Mouse (Mus musculus): ENCODE results near the gene Otulin. TPM values are rescaled to one million over a fixed set of nuclear protein-coding genes. Genes with fewer than 3 reads are reported as not detected.

The Otulin gene
- total and polyA plus RNA-seq, 2 experiments from 2014 or later: 15.9 to 25.4 TPM

DNA sequence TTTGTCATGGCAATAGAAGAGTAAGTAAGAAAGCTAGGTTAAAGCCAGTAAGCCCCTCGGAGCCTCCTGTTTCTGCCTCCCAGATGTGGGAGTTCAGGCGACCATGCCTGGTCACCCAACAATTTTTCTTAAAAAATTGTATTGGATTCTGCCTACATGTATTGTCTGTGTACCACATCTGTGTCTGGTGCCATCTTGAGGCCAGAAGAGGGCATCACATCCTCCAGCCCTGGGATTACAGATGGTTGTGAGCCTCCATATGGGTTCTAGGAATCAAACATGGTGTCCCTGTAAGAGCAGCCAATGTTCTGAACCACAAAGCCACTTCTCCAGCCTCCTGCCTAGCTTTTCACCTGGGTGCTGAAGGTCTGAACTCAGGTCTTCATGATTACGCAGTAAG is 12.4 kb upstream of the Otulin start:
- Histone ChIP-seq H3K4me2 (ENCODE audit: low read depth, low read length) (no peak overlapping the region), H3K36me3 (ENCODE audit: insufficient read depth, low read length) (no peaks in the 10 kb centered on the region), H3K27me3 (ENCODE audit: insufficient read depth, low read length) (no peaks in the 10 kb centered on the region), H3K4me1 (ENCODE audit: insufficient read depth, low read length) (no peaks in the 10 kb centered on the region), H3K9ac (replicated peaks; ENCODE audit: low read length) (no peak overlapping the region), H3K27ac (no peak overlapping the region), H3K9me3 (ENCODE audit: low read length) (no peaks in the 10 kb centered on the region), H3K4me3 (ENCODE audit: low read length) (no peak overlapping the region)
- WGBS: 89% methylated on average over 3 of the region's 3 CpGs
- TF ChIP-seq CTCF (IDR thresholded peaks at IDR 0.05; ENCODE audit: low read depth): peak; percentile 66
- DNase-seq (ENCODE audit: low spot score): no peak
- no peak for ATAC-seq

DNA sequence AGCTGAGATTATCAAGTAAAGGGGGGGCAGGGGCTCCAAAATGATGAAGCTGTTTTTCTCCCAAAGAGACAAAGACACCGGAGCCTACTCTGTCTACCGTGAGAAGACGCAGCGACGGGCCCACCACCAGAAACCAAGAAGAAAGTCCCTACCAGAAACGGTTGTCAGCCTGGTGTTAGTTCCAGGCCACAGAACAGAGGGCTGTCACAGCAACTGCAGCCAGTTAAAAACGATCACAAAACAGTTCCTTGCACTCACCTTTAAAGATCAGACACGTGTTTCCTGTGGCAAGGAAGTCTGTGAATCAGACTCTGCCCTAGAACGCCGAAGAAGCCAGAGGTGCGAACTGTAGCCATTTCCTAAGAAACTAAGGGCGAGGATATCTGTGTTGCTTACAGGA is 10.7 kb upstream of the Otulin start:
- no peak for TF ChIP-seq CTCF (IDR thresholded peaks at IDR 0.05; ENCODE audit: low read depth)
- Histone ChIP-seq H3K4me3 (ENCODE audit: low read length) (no peak overlapping the region), H3K4me1 (ENCODE audit: insufficient read depth, low read length) (no peaks in the 10 kb centered on the region), H3K27me3 (ENCODE audit: insufficient read depth, low read length) (no peaks in the 10 kb centered on the region), H3K4me2 (ENCODE audit: low read depth, low read length) (no peak overlapping the region), H3K36me3 (ENCODE audit: insufficient read depth, low read length) (no peaks in the 10 kb centered on the region), H3K27ac (no peak overlapping the region), H3K9me3 (ENCODE audit: low read length) (no peaks in the 10 kb centered on the region), H3K9ac (replicated peaks; ENCODE audit: low read length) (no peak overlapping the region)
- WGBS: 79% methylated on average over 12 of the region's 12 CpGs
- no peak for DNase-seq (ENCODE audit: low spot score)
- no peak for ATAC-seq

- DNase-seq (ENCODE audit: low spot score): peak; percentile 13
These were observed 3.7 kb upstream of the Otulin start for GRCm38 (mm10) chr15:27633941-27634900.

DNA sequence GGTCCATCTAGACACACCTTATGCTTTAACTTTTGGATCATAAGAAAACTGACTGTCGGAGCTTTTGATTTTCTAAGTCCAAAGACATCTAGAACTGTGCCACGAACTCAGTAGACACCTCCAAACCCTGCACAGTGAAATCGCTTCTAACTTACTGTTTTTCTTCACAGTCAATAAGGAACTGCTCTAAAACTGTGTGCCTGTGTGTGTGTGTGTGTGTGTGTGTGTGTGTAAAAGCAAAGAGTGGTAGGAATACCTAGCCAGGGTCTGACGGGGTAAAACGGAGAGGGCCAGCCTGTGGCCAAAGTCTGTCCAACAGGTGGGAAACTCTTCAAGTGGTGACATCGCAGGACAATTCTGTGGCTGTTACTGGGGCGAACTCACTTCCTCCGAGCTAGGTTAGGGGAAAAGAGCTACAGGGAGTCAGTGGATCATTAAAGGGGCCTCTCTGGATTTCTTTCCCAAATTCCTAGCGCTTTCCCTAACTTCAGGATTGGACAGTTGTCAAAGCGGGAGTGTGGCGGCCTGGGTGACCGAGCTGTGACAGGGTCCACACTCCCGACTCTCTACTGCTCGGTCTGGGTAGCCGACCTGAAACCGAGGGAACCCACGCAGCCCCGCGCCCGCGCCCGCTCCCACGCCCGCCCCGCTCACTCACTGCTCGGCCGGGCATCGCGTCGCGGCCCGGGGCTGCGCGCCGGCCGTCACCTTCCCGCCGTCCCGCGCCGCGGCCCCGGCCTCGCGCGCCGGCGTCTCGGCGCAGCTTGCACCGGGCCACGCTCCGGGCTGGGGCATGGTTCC is 493 bp downstream of the Otulin start:
- TF ChIP-seq CTCF (IDR thresholded peaks at IDR 0.05; ENCODE audit: low read depth): no peak
- Histone ChIP-seq H3K27ac (peak overlapping the region; percentile 66; the same call in 1 of the 2 replicates), H3K36me3 (ENCODE audit: insufficient read depth, low read length) (peaks cover 6% of the 10 kb centered on the region; the same call in 1 of the 2 replicates), H3K4me1 (ENCODE audit: insufficient read depth, low read length) (peaks cover 13% of the 10 kb centered on the region; the same call in 1 of the 2 replicates), H3K27me3 (ENCODE audit: insufficient read depth, low read length) (no peaks in the 10 kb centered on the region), H3K4me2 (ENCODE audit: low read depth, low read length) (peak overlapping the region; percentile 88), H3K9me3 (ENCODE audit: low read length) (no peaks in the 10 kb centered on the region), H3K9ac (replicated peaks; ENCODE audit: low read length) (peak overlapping the region; percentile 78), H3K4me3 (ENCODE audit: low read length) (peak overlapping the region; percentile 97)
- WGBS: 3% methylated on average over 36 of the region's 53 CpGs
- ATAC-seq: no peak
- DNase-seq (ENCODE audit: low spot score): peak; percentile 25

More at GRCm38 (mm10) chr15:27633941-27634900, 3.7 kb upstream of the Otulin start:
- Histone ChIP-seq H3K36me3 (ENCODE audit: insufficient read depth, low read length) (no peaks in the 10 kb centered on the region), H3K9ac (replicated peaks; ENCODE audit: low read length) (no peak overlapping the region), H3K27me3 (ENCODE audit: insufficient read depth, low read length) (no peaks in the 10 kb centered on the region), H3K4me1 (ENCODE audit: insufficient read depth, low read length) (peaks cover 4% of the 10 kb centered on the region; the same call in 1 of the 2 replicates), H3K4me2 (ENCODE audit: low read depth, low read length) (no peak overlapping the region), H3K9me3 (ENCODE audit: low read length) (no peaks in the 10 kb centered on the region), H3K4me3 (ENCODE audit: low read length) (no peak overlapping the region), H3K27ac (no peak overlapping the region)
- 64% methylated on average over 8 of the region's 8 CpGs for WGBS
- ATAC-seq: no peak
- TF ChIP-seq CTCF (IDR thresholded peaks at IDR 0.05; ENCODE audit: low read depth): no peak

- Histone ChIP-seq H3K9ac (replicated peaks; ENCODE audit: low read length) (no peak overlapping the region), H3K4me2 (ENCODE audit: low read depth, low read length) (peak overlapping the region; percentile 88), H3K9me3 (ENCODE audit: low read length) (no peaks in the 10 kb centered on the region), H3K27me3 (ENCODE audit: insufficient read depth, low read length) (no peaks in the 10 kb centered on the region), H3K4me1 (ENCODE audit: insufficient read depth, low read length) (peaks cover 13% of the 10 kb centered on the region; the same call in 1 of the 2 replicates), H3K4me3 (ENCODE audit: low read length) (peak overlapping the region; percentile 97), H3K27ac (no peak overlapping the region), H3K36me3 (ENCODE audit: insufficient read depth, low read length) (peaks cover 6% of the 10 kb centered on the region; the same call in 1 of the 2 replicates)
- no peak for ATAC-seq
- no peak for DNase-seq (ENCODE audit: low spot score)
- WGBS: 84% methylated on average over 4 of the region's 4 CpGs
- TF ChIP-seq CTCF (IDR thresholded peaks at IDR 0.05; ENCODE audit: low read depth): no peak
These were observed 1.4 kb downstream of the Otulin start for GRCm38 (mm10) chr15:27629046-27629445.

DNA sequence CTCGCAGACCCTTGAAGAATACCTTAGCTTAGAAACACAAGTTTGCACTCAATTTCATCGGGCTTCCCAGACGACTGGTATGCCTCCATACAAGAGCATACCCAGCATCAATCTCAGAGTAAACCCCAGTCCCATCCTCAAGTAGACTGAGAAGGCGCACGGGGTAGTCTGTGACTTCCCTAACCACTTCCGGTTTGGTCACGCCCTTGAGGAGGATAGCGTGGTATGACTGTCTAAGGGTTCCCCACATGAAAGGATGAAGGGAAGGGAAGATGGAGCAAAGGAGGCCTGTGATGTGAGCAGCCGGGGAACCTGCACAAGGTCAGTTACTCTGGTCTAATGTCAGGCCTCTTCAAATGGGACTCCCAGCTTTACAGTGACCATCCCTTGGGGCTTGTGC is 2.7 kb downstream of the Otulin start:
- ATAC-seq: no peak
- no peak for DNase-seq (ENCODE audit: low spot score)
- no peak overlapping the region for H3K4me2 ChIP-seq (ENCODE audit: low read depth, low read length)

More for the DNA sequence above, 2.7 kb downstream of the Otulin start:
- H3K36me3 ChIP-seq (ENCODE audit: insufficient read depth, low read length): peaks cover 6% of the 10 kb centered on the region; the same call in 1 of the 2 replicates
- 92% methylated on average over 9 of the region's 9 CpGs for WGBS
- H3K4me3 ChIP-seq (ENCODE audit: low read length): no peak overlapping the region
- no peak for TF ChIP-seq CTCF (IDR thresholded peaks at IDR 0.05; ENCODE audit: low read depth)
- no peak overlapping the region for H3K9ac ChIP-seq (replicated peaks; ENCODE audit: low read length)
- H3K27me3 ChIP-seq (ENCODE audit: insufficient read depth, low read length): no peaks in the 10 kb centered on the region
- no peak overlapping the region for H3K27ac ChIP-seq
- H3K4me1 ChIP-seq (ENCODE audit: insufficient read depth, low read length): peaks cover 13% of the 10 kb centered on the region; the same call in 1 of the 2 replicates
- H3K9me3 ChIP-seq (ENCODE audit: low read length): no peaks in the 10 kb centered on the region
